Mouse (Mus musculus) MEL (cell line): Measurements from ENCODE around the gene Ptpn12.

Experiments
- CHD1 ChIP-seq: IDR thresholded peaks from 2 replicates; pipeline ENCODE4 v1.6.1; 2012; ENCODE audit warnings: low read depth, mild to moderate bottlenecking, inconsistent platforms, low read length, improper control_type of control experiment
- CHD2 ChIP-seq: IDR thresholded peaks from 2 replicates; pipeline ENCODE4 v1.6.1; 2011; ENCODE audit warnings: low read length, improper control_type of control experiment
- CTCF ChIP-seq, 3 experiments: IDR thresholded peaks in 2 of 3; conservative IDR thresholded peaks in 1 of 3; 2 replicates each; pipeline ENCODE4 v1.5.1; 2011 to 2012; ENCODE audit warnings: low read length in 3 of 3, low read depth in 2 of 3, mild to moderate bottlenecking in 2 of 3, improper control_type of control experiment in 1 of 3, inconsistent platforms in 1 of 3, mixed read lengths in 1 of 3, moderate library complexity in 1 of 3; ENCODE audit not compliant: control insufficient read depth in 1 of 3, insufficient read depth in 1 of 3, poor library complexity in 1 of 3, severe bottlenecking in 1 of 3
- EP300 ChIP-seq, 2 experiments: IDR thresholded peaks; 2 replicates each; pipeline ENCODE4 v1.6.1; 2011; ENCODE audit warnings: improper control_type of control experiment in 2 of 2, low read length in 2 of 2, low read depth in 1 of 2, mild to moderate bottlenecking in 1 of 2
- MEF2A ChIP-seq: IDR thresholded peaks from 2 replicates; pipeline ENCODE4 v1.6.1; 2014; ENCODE audit warnings: low read depth, mild to moderate bottlenecking, inconsistent platforms, low read length, improper control_type of control experiment; ENCODE audit not compliant: poor library complexity, insufficient replicate concordance, severe bottlenecking; ENCODE audit errors: extremely low read depth
- SIN3A ChIP-seq: IDR thresholded peaks from 2 replicates; pipeline ENCODE4 v1.6.1; 2012; ENCODE audit warnings: low read length, improper control_type of control experiment, inconsistent platforms
- SMC3 ChIP-seq: IDR thresholded peaks from 2 replicates; pipeline ENCODE4 v1.6.1; 2011; ENCODE audit warnings: low read depth, low read length, improper control_type of control experiment
- ZNF384 ChIP-seq: IDR thresholded peaks from 2 replicates; pipeline ENCODE4 v1.6.1; 2012; ENCODE audit warnings: low read depth, mild to moderate bottlenecking, inconsistent platforms, low read length, improper control_type of control experiment

- TF ChIP-seq CHD2 (no peak), ZNF384 (no peak), CTCF (IDR thresholded peaks at IDR 0.05 in 2 of 3, conservative IDR thresholded peaks at IDR 0.05 in 1 of 3; ENCODE audit: control insufficient read depth in 1 of 3, insufficient read depth in 1 of 3, low read depth in 2 of 3, low read length in 3 of 3, poor library complexity in 1 of 3, severe bottlenecking in 1 of 3) (no peak), SIN3A (no peak), MEF2A (no peak), CHD1 (no peak), SMC3 (no peak), EP300 (IDR thresholded peaks at IDR 0.05; ENCODE audit: low read depth in 1 of 2, low read length in 2 of 2) (no peak)
These were observed 87.2 kb downstream of the Ptpn12 start for GRCm38 (mm10) chr5:20968493-20968892.
